Mouse (Mus musculus) kidney, postnatal 14 days (tissue): Measurements from ENCODE around the gene Optc.

ENCODE experiments used
- DNase-seq: peaks from one replicate; pipeline ENCODE4 v3.0.0; 2022; ENCODE audit warnings: mixed read lengths

The Optc gene

GRCm38 (mm10) chr1:133907949-133908658 lies at the start of gene Optc:
Optc (minus strand) TSS chr1:133907999.
- peak; percentile 49 for DNase-seq

- DNase-seq: no peak
Measured at GRCm38 (mm10) chr1:133954009-133954408, 46.2 kb upstream of the Optc start.

- no peak for DNase-seq
Measured at GRCm38 (mm10) chr1:133953261-133953742, 45.5 kb upstream of the Optc start.

GRCm38 (mm10) chr1:133951598-133951997 lies 43.8 kb upstream of the Optc start:
- DNase-seq: no peak

GRCm38 (mm10) chr1:133950061-133950782 lies 42.4 kb upstream of the Optc start:
- no peak for DNase-seq

- DNase-seq: no peak
Measured at GRCm38 (mm10) chr1:133945106-133945505, 37.3 kb upstream of the Optc start.

- DNase-seq: no peak
Measured at GRCm38 (mm10) chr1:133941904-133942303, 34.1 kb upstream of the Optc start.

GRCm38 (mm10) chr1:133941158-133941860 lies 33.5 kb upstream of the Optc start:
- no peak for DNase-seq

GRCm38 (mm10) chr1:133940481-133941092 lies 32.8 kb upstream of the Optc start:
- DNase-seq: no peak

- DNase-seq: no peak
Measured at GRCm38 (mm10) chr1:133939708-133940107, 31.9 kb upstream of the Optc start.

- DNase-seq: no peak
Measured at GRCm38 (mm10) chr1:133936169-133936568, 28.4 kb upstream of the Optc start.

- DNase-seq: no peak
Measured at GRCm38 (mm10) chr1:133934354-133934963, 26.7 kb upstream of the Optc start.

- DNase-seq: peak; percentile 19
Measured at GRCm38 (mm10) chr1:133933301-133934195, 25.7 kb upstream of the Optc start.

- no peak for DNase-seq
Measured at GRCm38 (mm10) chr1:133929980-133930379, 22.2 kb upstream of the Optc start.

GRCm38 (mm10) chr1:133925223-133925622 lies 17.4 kb upstream of the Optc start:
- no peak for DNase-seq

GRCm38 (mm10) chr1:133924141-133924875 lies 16.5 kb upstream of the Optc start:
- no peak for DNase-seq

- no peak for DNase-seq
Measured at GRCm38 (mm10) chr1:133923071-133923470, 15.3 kb upstream of the Optc start.

- peak; percentile 75 for DNase-seq
Measured at GRCm38 (mm10) chr1:133921304-133921751, 13.5 kb upstream of the Optc start, which contains the start of gene Prelp. Prelp (minus strand) TSS chr1:133921414.

GRCm38 (mm10) chr1:133920876-133921275 lies 13.1 kb upstream of the Optc start:
- no peak for DNase-seq

GRCm38 (mm10) chr1:133920401-133920800 lies 12.6 kb upstream of the Optc start:
- DNase-seq: peak; percentile 22

- no peak for DNase-seq
Measured at GRCm38 (mm10) chr1:133918088-133918470, 10.3 kb upstream of the Optc start.
